Mouse (Mus musculus) heart, postnatal 0 days (tissue): Measurements from ENCODE around the gene Il10rb. TPM values are rescaled to one million over a fixed set of nuclear protein-coding genes. Genes with fewer than 3 reads are reported as not detected.

Source experiments
- ATAC-seq: fragments of 200-750 bp; cut with Nextera tagmentation; 2 replicates; pipeline ENCODE4 v1.8.0; 2017; ENCODE audit warnings: low read depth, moderate number of reproducible peaks, moderate library complexity; ENCODE audit not compliant: insufficient read depth
- DNase-seq: peaks from one replicate; pipeline ENCODE4 v3.0.0-alpha.2; 2016; ENCODE audit warnings: low spot score
- H3K27ac ChIP-seq: fragments of 300-500 bp; sonication (generic); 2 replicates; pipeline ENCODE4 v1.5.1; 2014; ENCODE audit warnings: low read depth, mild to moderate bottlenecking
- H3K27me3 ChIP-seq: fragments of 300-500 bp; sonication (generic); 2 replicates; pipeline ENCODE4 v1.6.1; 2014; ENCODE audit warnings: low read length, mixed read lengths; ENCODE audit not compliant: control insufficient read depth, insufficient read depth
- H3K36me3 ChIP-seq: fragments of 300-500 bp; sonication (generic); replicated peaks from 2 replicates; pipeline ENCODE4 v1.6.1; 2014; ENCODE audit warnings: low read length, mixed read lengths; ENCODE audit not compliant: control insufficient read depth, insufficient read depth
- H3K4me1 ChIP-seq: fragments of 300-500 bp; sonication (generic); 2 replicates; pipeline ENCODE4 v1.6.1; 2014; ENCODE audit warnings: antibody characterized with exemption; ENCODE audit not compliant: control insufficient read depth, insufficient read depth
- H3K4me2 ChIP-seq: fragments of 300-500 bp; sonication (generic); 2 replicates; pipeline ENCODE4 v1.6.1; 2014; ENCODE audit warnings: low read depth, mild to moderate bottlenecking, low read length, moderate library complexity
- H3K4me3 ChIP-seq: fragments of 300-500 bp; sonication (generic); 2 replicates; pipeline ENCODE4 v1.5.1; 2014; ENCODE audit warnings: low read depth, low read length
- H3K9ac ChIP-seq: fragments of 300-500 bp; sonication (generic); replicated peaks from 2 replicates; pipeline ENCODE4 v1.6.1; 2014; ENCODE audit warnings: low read depth, low read length, mixed read lengths
- H3K9me3 ChIP-seq: fragments of 300-500 bp; sonication (generic); replicated peaks from 2 replicates; pipeline ENCODE4 v1.6.1; 2016; ENCODE audit warnings: low read length; ENCODE audit not compliant: control insufficient read depth
- CTCF ChIP-seq: IDR thresholded peaks from 2 replicates; pipeline ENCODE4 v1.5.1; 2016; ENCODE audit warnings: antibody characterized with exemption, control low read depth, low read depth
- EP300 ChIP-seq: IDR thresholded peaks from 2 replicates; pipeline ENCODE4 v1.6.1; 2016; ENCODE audit warnings: antibody characterized with exemption, low read depth
- WGBS: fragments of 180-500 bp; shearing (Covaris S2); extraction: QIAGEN DNeasy Blood & Tissue Kit; methylation state at CpG from one replicate; pipeline ENCODE4 v1.1.7; 2014; 5-methylcytosine and 5-hydroxymethylcytosine counted together
- polyA plus RNA-seq: library from polyadenylated mRNA; unstranded; fragments of >200 nt; fragmentation: Nextera tagmentation; extraction: Ambion mirVana; gene quantifications from 2 replicates; pipeline ENCODE4 v1.2.1, GENCODE M21; 2015
- total RNA-seq: library from RNA; depleted of rRNA; stranded (reverse); fragments of >200 nt; gene quantifications from 2 replicates; pipeline ENCODE4 v1.2.3, GENCODE M21; 2014; ENCODE audit warnings: low replicate concordance

The Il10rb gene
- total and polyA plus RNA-seq, 2 experiments from 2014 or later = 63.3 to 89.0 TPM

GRCm38 (mm10) chr16:91401569-91402165, 4.3 kb upstream of the Il10rb start:
- Histone ChIP-seq H3K4me2 (no peak overlapping the region), H3K4me1 (0 out of 2 replicates have a peak, but pooled peaks cover 4% of the 10 kb centered on the region), H3K9me3 (no peaks in the 10 kb centered on the region), H3K36me3 (peaks cover 22% of the 10 kb centered on the region; the same call in 1 of the 2 replicates), H3K4me3 (no peak overlapping the region), H3K27me3 (no peaks in the 10 kb centered on the region), H3K9ac (no peak overlapping the region), H3K27ac (no peak overlapping the region)
- no peak for DNase-seq
- TF ChIP-seq CTCF = no peak
- no peak for TF ChIP-seq EP300
- 79% methylated on average over 6 of the region's 6 CpGs for WGBS
- ATAC-seq = no peak

- H3K4me2 ChIP-seq = no peak overlapping the region
- no peaks in the 10 kb centered on the region for H3K9me3 ChIP-seq
- no peak overlapping the region for H3K27ac ChIP-seq
- TF ChIP-seq CTCF = no peak
- no peak for TF ChIP-seq EP300
- no peak overlapping the region for H3K4me3 ChIP-seq
- peaks cover 13% of the 10 kb centered on the region; the same call in 1 of the 2 replicates for H3K36me3 ChIP-seq
- no peak for DNase-seq
- no peak for ATAC-seq
- WGBS = 63% methylated on average over 9 of the region's 9 CpGs
- H3K27me3 ChIP-seq = no peaks in the 10 kb centered on the region
- no peak overlapping the region for H3K9ac ChIP-seq
- peaks cover 14% of the 10 kb centered on the region for H3K4me1 ChIP-seq
These were observed 2.2 kb upstream of the Il10rb start for GRCm38 (mm10) chr16:91403784-91404183.

- Histone ChIP-seq H3K9ac (no peak overlapping the region), H3K27ac (no peak overlapping the region), H3K4me2 (no peak overlapping the region), H3K9me3 (no peaks in the 10 kb centered on the region), H3K36me3 (peaks cover 17% of the 10 kb centered on the region; the same call in 1 of the 2 replicates), H3K4me1 (peaks cover 16% of the 10 kb centered on the region), H3K27me3 (no peaks in the 10 kb centered on the region), H3K4me3 (no peak overlapping the region)
- 88% methylated on average over 8 of the region's 8 CpGs for WGBS
- no peak for TF ChIP-seq CTCF
- no peak for TF ChIP-seq EP300
- DNase-seq (no peak), ATAC-seq (no peak)
These were observed 1.8 kb upstream of the Il10rb start for GRCm38 (mm10) chr16:91404187-91404586.

GRCm38 (mm10) chr16:91404828-91405577, 961 bp upstream of the Il10rb start:
- ATAC-seq (no peak), DNase-seq (no peak)
- Histone ChIP-seq H3K27me3 (no peaks in the 10 kb centered on the region), H3K4me3 (no peak overlapping the region), H3K36me3 (peaks cover 24% of the 10 kb centered on the region; the same call in 1 of the 2 replicates), H3K4me1 (peaks cover 16% of the 10 kb centered on the region), H3K4me2 (no peak overlapping the region; the same call in 1 of the 2 replicates), H3K27ac (peak overlapping the region; percentile 89; the same call in 1 of the 2 replicates), H3K9me3 (no peaks in the 10 kb centered on the region), H3K9ac (peak overlapping the region; percentile 75; the same call in 1 of the 2 replicates)
- TF ChIP-seq EP300 = no peak
- TF ChIP-seq CTCF = no peak
- WGBS = 74% methylated on average over 10 of the region's 10 CpGs

- ATAC-seq (peak; percentile 46), DNase-seq (peak; percentile 79)
- Histone ChIP-seq H3K9me3 (no peaks in the 10 kb centered on the region), H3K36me3 (peaks cover 27% of the 10 kb centered on the region), H3K27ac (peak overlapping the region; percentile 89), H3K4me2 (peak overlapping the region; percentile 66), H3K9ac (peak overlapping the region; percentile 75), H3K4me1 (peaks cover 20% of the 10 kb centered on the region), H3K27me3 (no peaks in the 10 kb centered on the region), H3K4me3 (peak overlapping the region; percentile 66)
- TF ChIP-seq CTCF (no peak), EP300 (no peak)
- WGBS = 0% methylated on average over 13 of the region's 13 CpGs
These were observed 739 bp downstream of the Il10rb start for GRCm38 (mm10) chr16:91406585-91407220.
